Mouse (Mus musculus) CH12.LX (cell line): ENCODE results near the gene Klhl21. TPM values are rescaled to one million over a fixed set of nuclear protein-coding genes. Genes with fewer than 3 reads are reported as not detected.

Experiments used
- DNase-seq: peaks from one replicate; pipeline ENCODE4 v3.0.0-alpha.2; 2013; ENCODE audit errors: extremely low read depth
- H3K27ac ChIP-seq: 2 replicates; pipeline ENCODE4 v1.5.1; 2012; ENCODE audit warnings: low read depth, mild to moderate bottlenecking, control low read depth, moderate library complexity; ENCODE audit not compliant: insufficient read depth
- H3K27me3 ChIP-seq: replicated peaks from 2 replicates; pipeline ENCODE3; 2012; ENCODE audit warnings: inconsistent platforms
- H3K36me3 ChIP-seq, 2 experiments: replicated peaks in 1 of 2; 2 replicates each; pipeline versions ENCODE3 to v1.6.1; 2012; ENCODE audit warnings: inconsistent platforms in 1 of 2, low read length in 1 of 2, mild to moderate bottlenecking in 1 of 2, mixed read lengths in 1 of 2, moderate library complexity in 1 of 2; ENCODE audit not compliant: control insufficient read depth in 1 of 2, insufficient read depth in 1 of 2
- H3K4me1 ChIP-seq, 2 experiments: 2 replicates each; pipeline ENCODE4 v1.6.1; 2012; ENCODE audit warnings: inconsistent platforms in 1 of 2, moderate library complexity in 1 of 2; ENCODE audit not compliant: insufficient read depth in 2 of 2, control insufficient read depth in 1 of 2
- H3K4me2 ChIP-seq: 2 replicates; pipeline ENCODE4 v1.6.1; 2012; ENCODE audit warnings: low read depth, mild to moderate bottlenecking, control low read depth; ENCODE audit not compliant: poor library complexity, insufficient read depth, severe bottlenecking
- H3K4me3 ChIP-seq, 3 experiments: fragments of 150-350 bp in 1 of 3; sonication (generic) in 1 of 3; replicated peaks in 1 of 3; 2 replicates each; pipeline versions ENCODE3 to v1.5.1; 2011 to 2012; ENCODE audit warnings: low read depth in 2 of 3, low read length in 2 of 3, mild to moderate bottlenecking in 2 of 3, moderate library complexity in 2 of 3, control low read depth in 1 of 3, improper control_type of control experiment in 1 of 3, inconsistent platforms in 1 of 3, mixed read lengths in 1 of 3; ENCODE audit not compliant: poor library complexity in 1 of 3
- H3K79me2 ChIP-seq: replicated peaks from 2 replicates; pipeline ENCODE4 v1.6.1; 2012; ENCODE audit warnings: mild to moderate bottlenecking, moderate library complexity; ENCODE audit not compliant: control insufficient read depth, poor library complexity, insufficient read depth, severe bottlenecking; ENCODE audit errors: extremely low read depth
- H3K9ac ChIP-seq: 2 replicates; pipeline ENCODE4 v1.6.1; 2012; ENCODE audit warnings: low read depth, mild to moderate bottlenecking, control low read depth, moderate library complexity; ENCODE audit not compliant: insufficient read depth
- H3K9me3 ChIP-seq: replicated peaks from 2 replicates; pipeline ENCODE3; 2012; ENCODE audit warnings: low read length, inconsistent platforms, mixed read lengths
- CHD2 ChIP-seq: IDR thresholded peaks from 2 replicates; pipeline ENCODE4 v1.6.1; 2011; ENCODE audit warnings: low read length, improper control_type of control experiment
- IRF4 ChIP-seq: IDR thresholded peaks from 2 replicates; pipeline ENCODE4 v1.6.1; 2014; ENCODE audit warnings: low read depth, mild to moderate bottlenecking, inconsistent platforms, low read length, improper control_type of control experiment
- MXI1 ChIP-seq: IDR thresholded peaks from 2 replicates; pipeline ENCODE4 v1.6.1; 2011; ENCODE audit warnings: mild to moderate bottlenecking, low read depth, low read length, improper control_type of control experiment
- MYC ChIP-seq: IDR thresholded peaks from 2 replicates; pipeline ENCODE4 v1.6.1; 2011; ENCODE audit warnings: low read depth, mild to moderate bottlenecking, improper control_type of control experiment, low read length
- RCOR1 ChIP-seq: conservative IDR thresholded peaks from 2 replicates; pipeline ENCODE4 v1.6.1; 2012; ENCODE audit warnings: low read depth, mild to moderate bottlenecking, inconsistent platforms, low read length, improper control_type of control experiment
- SIN3A ChIP-seq: IDR thresholded peaks from 2 replicates; pipeline ENCODE4 v1.6.1; 2012; ENCODE audit warnings: low read length, improper control_type of control experiment, inconsistent platforms
- ZMIZ1 ChIP-seq: IDR thresholded peaks from 2 replicates; pipeline ENCODE4 v1.6.1; 2012; ENCODE audit warnings: low read depth, mild to moderate bottlenecking, inconsistent platforms, low read length, improper control_type of control experiment
- dilution Hi-C: fragments of 300-500 bp; cut with MboI; formaldehyde crosslinking; loops from 2 replicates; pipeline ENCODE4 v1.14.3; 2020; ENCODE audit warnings: low sequenced_read_pairs; ENCODE audit not compliant: extremely low pct_unique_long_range_greater_than_20kb, extremely low pct_ligation_motif_present
- in situ Hi-C: fragments of 300-500 bp; cut with MboI; formaldehyde crosslinking; loops from 3 replicates; pipeline ENCODE4 v1.14.3; 2019; ENCODE audit warnings: low sequenced_read_pairs, low pct_ligation_motif_present, low pct_unique_long_range_greater_than_20kb, mixed read lengths
- polyA plus RNA-seq: library from polyadenylated mRNA; unstranded; fragments of >175 nt; gene quantifications from 2 replicates; pipeline ENCODE4 v1.2.1, GENCODE M21; 2012; ENCODE audit warnings: low read depth; ENCODE audit not compliant: insufficient read length
- total RNA-seq, 2 experiments: library from RNA; depleted of rRNA; stranded (reverse); fragments of 300-350 nt in 1 of 2; fragments of >200 nt in 1 of 2; gene quantifications; 2 replicates each; pipeline ENCODE4 v1.2.3; 2012 to 2014

Gene Klhl21
- total and polyA plus RNA-seq, 3 experiments, result 4.4 to 9.4 (median 7.1) TPM

- in situ Hi-C loops (no loop called here), dilution Hi-C loops (no loop called here)
- no peak for DNase-seq
- Histone ChIP-seq H3K4me2 (peak overlapping the region; percentile 81), H3K4me3 (peak overlapping the region in 2 of 3 experiments; percentile 95 to 98), H3K9ac (peak overlapping the region; percentile 82), H3K4me1 (peaks cover 6 to 13% of the 10 kb centered on the region in 2 experiments), H3K79me2 (0 out of 2 replicates have a peak, but pooled peaks cover 4% of the 10 kb centered on the region), H3K27me3 (peaks cover 15% of the 10 kb centered on the region), H3K27ac (no peak overlapping the region), H3K9me3 (no peaks in the 10 kb centered on the region), H3K36me3 (peaks cover 22 to 38% of the 10 kb centered on the region in 2 experiments)
- TF ChIP-seq IRF4 (no peak), SIN3A (no peak), MYC (no peak), CHD2 (no peak)
Measured at GRCm38 (mm10) chr4:151994228-151995171, 14.1 kb upstream of the Klhl21 start.

GRCm38 (mm10) chr4:151995371-151996172, 13.0 kb upstream of the Klhl21 start:
- Histone ChIP-seq H3K27me3 (peaks cover 15% of the 10 kb centered on the region), H3K4me2 (peak overlapping the region; percentile 81), H3K79me2 (0 out of 2 replicates have a peak, but pooled peaks cover 4% of the 10 kb centered on the region), H3K9me3 (no peaks in the 10 kb centered on the region), H3K4me3 (peak overlapping the region; percentile 81 to 98 (median 95)), H3K36me3 (peaks cover 19 to 29% of the 10 kb centered on the region in 2 experiments), H3K9ac (peak overlapping the region; percentile 82)
- dilution Hi-C loops, result no loop called here
- in situ Hi-C loops, result no loop called here
- DNase-seq, result no peak
- TF ChIP-seq ZMIZ1 (0 out of 2 replicates have a peak, but pooled peaks have one; percentile 21), RCOR1 (no peak), MXI1 (peak; percentile 31; the same call in 1 of the 2 replicates)
- TF ChIP-seq, all 38 proteins: peak for 2
- peak overlapping the region; percentile 7; the same call in 1 of the 2 replicates for H3K27ac ChIP-seq
- peaks cover 6 to 15% of the 10 kb centered on the region in 2 experiments for H3K4me1 ChIP-seq
